Mouse (Mus musculus) ES-Bruce4 (cell line): Measurements from ENCODE around the gene Als2. TPM values are rescaled to one million over a fixed set of nuclear protein-coding genes. Genes with fewer than 3 reads are reported as not detected.

Experiments
- H3K27ac ChIP-seq: 2 replicates; pipeline ENCODE4 v1.5.1; 2012; ENCODE audit warnings: low read length, inconsistent platforms; ENCODE audit not compliant: insufficient read depth
- H3K27me3 ChIP-seq: 2 replicates; pipeline ENCODE4 v1.6.1; 2012; ENCODE audit warnings: mild to moderate bottlenecking, low read length, inconsistent platforms; ENCODE audit not compliant: control insufficient read depth, poor library complexity, insufficient read depth, severe bottlenecking
- H3K36me3 ChIP-seq: 2 replicates; pipeline ENCODE4 v1.6.1; 2012; ENCODE audit warnings: inconsistent platforms, mild to moderate bottlenecking, low read length, moderate library complexity; ENCODE audit not compliant: control insufficient read depth, poor library complexity, insufficient read depth, severe bottlenecking
- H3K4me1 ChIP-seq: one replicate; pipeline ENCODE4 v1.8.1; 2011; ENCODE audit warnings: low read length; ENCODE audit not compliant: control insufficient read depth, insufficient read depth
- H3K4me3 ChIP-seq: 2 replicates; pipeline ENCODE4 v1.5.1; 2011; ENCODE audit warnings: low read depth, mild to moderate bottlenecking, low read length
- H3K9ac ChIP-seq: 2 replicates; pipeline ENCODE4 v1.6.1; 2012; ENCODE audit warnings: low read depth, mild to moderate bottlenecking, inconsistent platforms; ENCODE audit not compliant: poor library complexity, severe bottlenecking
- H3K9me3 ChIP-seq: replicated peaks from 2 replicates; pipeline ENCODE4 v1.6.1; 2012; ENCODE audit warnings: mild to moderate bottlenecking, low read length, inconsistent platforms; ENCODE audit not compliant: control insufficient read depth, poor library complexity, insufficient read depth, severe bottlenecking
- CTCF ChIP-seq: IDR thresholded peaks from one replicate; pipeline ENCODE4 v1.8.1; 2011; ENCODE audit warnings: low read depth, low read length
- EP300 ChIP-seq: IDR thresholded peaks from 2 replicates; pipeline ENCODE4 v1.6.1; 2011; ENCODE audit warnings: low read depth, low read length; ENCODE audit not compliant: insufficient read depth
- POLR2A ChIP-seq: IDR thresholded peaks from one replicate; pipeline ENCODE4 v1.8.1; 2011; ENCODE audit warnings: low read length; ENCODE audit not compliant: insufficient read depth
- polyA plus RNA-seq: library from polyadenylated mRNA; stranded (reverse); fragments of >200 nt; gene quantifications from 2 replicates; pipeline ENCODE4 v1.2.4, GENCODE M21; 2011; ENCODE audit warnings: low read depth; ENCODE audit not compliant: missing spikeins, insufficient read depth, insufficient read length

Als2 gene
- polyA plus RNA-seq, 1 experiment, result 28.2 TPM

DNA sequence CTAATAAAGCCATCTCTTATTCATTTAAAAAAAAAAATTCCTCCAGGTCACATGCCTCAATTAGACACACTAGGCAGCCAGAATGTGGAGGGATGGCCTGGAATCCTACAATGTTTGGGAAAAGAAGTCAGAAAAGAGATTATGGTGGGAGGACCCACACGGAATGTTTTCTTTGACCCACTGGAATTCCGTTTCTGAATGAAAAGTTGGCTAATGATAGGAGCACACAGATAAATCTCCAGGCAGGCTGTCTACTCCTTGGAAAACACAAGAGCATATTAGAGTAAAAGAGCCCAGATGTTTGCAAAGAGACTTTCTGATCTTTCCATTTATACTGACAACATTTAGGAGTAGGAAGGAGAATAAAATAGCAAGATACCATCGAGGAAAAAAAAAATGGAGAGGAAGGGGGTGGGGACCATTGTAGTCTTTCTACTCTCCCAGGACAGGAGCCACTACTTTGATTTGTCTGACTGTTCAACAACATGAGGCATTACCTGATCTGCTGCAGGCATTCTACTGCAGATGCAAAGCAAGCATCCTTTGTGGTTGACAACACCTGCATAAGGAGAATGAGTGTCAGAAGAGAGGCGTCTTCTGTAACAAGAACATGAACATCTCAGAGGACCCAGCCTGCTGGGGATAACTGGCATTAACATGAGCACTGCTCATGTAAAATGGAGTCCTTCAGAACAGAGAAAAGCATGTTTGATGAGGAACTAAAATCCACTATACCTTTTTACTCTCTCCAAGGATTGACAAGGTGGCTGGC, 69.2 kb downstream of the Als2 start:
- Histone ChIP-seq H3K27ac (no peak overlapping the region), H3K27me3 (no peaks in the 10 kb centered on the region), H3K4me1 (peaks cover 2% of the 10 kb centered on the region), H3K4me3 (no peak overlapping the region), H3K9ac (no peak overlapping the region), H3K36me3 (peaks cover 12% of the 10 kb centered on the region), H3K9me3 (no peaks in the 10 kb centered on the region)
- TF ChIP-seq CTCF (no peak), EP300 (no peak), POLR2A (no peak)

DNA sequence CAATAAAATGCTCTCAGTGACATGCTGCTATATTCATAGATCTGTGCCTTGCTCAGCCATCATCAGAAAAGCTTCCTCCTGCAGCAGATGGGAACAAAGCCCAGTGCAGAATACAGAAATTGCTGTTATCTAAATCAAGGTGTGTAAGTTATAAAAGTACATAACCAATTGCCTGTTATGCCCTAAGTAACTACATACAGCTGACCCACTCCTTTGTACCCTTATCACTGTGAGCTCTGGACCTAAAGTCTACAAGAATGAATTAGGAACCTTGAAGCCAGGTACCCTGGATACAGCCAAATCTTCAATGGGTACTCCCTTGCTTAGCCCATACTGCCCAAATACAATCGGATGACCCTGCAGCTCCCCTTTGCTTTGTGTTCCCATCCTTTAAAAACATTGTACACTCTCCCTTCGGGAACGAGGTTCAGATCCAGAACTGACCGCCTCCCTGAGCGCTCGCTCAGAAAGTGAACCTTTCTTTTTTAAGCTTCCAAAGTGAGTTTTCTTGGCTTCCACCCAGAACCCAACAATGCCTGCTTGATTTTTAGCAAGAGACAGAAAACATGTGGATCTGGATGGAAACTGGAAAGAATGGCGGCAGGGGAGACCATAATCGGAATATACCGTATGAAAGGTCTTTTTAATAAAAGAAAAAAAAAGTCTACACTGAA, 70.7 kb downstream of the Als2 start:
- Histone ChIP-seq H3K9ac (no peak overlapping the region), H3K9me3 (no peaks in the 10 kb centered on the region), H3K4me3 (no peak overlapping the region), H3K4me1 (peaks cover 4% of the 10 kb centered on the region), H3K36me3 (peaks cover 12% of the 10 kb centered on the region), H3K27me3 (no peaks in the 10 kb centered on the region), H3K27ac (no peak overlapping the region)
- no peak for TF ChIP-seq POLR2A
- TF ChIP-seq EP300, result no peak
- TF ChIP-seq CTCF, result no peak

DNA sequence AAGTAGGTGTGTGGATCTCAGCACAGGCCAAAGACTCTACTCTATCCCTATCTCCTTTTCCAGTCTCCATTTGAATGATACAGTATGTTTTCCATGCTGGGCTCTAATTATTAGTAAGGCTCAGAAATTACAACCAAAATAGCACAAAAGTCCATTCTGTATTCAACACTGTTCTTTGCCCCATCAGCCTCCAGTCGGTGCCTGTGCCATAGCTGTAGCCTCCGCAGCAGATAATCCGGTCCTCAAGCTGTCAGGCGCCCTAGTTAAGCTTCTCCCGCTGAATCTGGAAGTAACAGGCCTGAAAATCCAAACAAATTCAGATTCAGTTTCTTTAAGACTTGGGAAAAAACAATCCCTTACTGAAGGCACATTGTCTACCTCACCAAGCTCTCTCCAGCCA, 73.1 kb downstream of the Als2 start:
- no peaks in the 10 kb centered on the region for H3K27me3 ChIP-seq
- H3K4me1 ChIP-seq, result peaks cover 4% of the 10 kb centered on the region
- H3K36me3 ChIP-seq, result peaks cover 8% of the 10 kb centered on the region
- no peak overlapping the region for H3K27ac ChIP-seq
- H3K9ac ChIP-seq, result no peak overlapping the region
- no peak overlapping the region for H3K4me3 ChIP-seq
- no peak for TF ChIP-seq EP300
- TF ChIP-seq CTCF, result no peak
- TF ChIP-seq POLR2A, result no peak
- H3K9me3 ChIP-seq, result no peaks in the 10 kb centered on the region

DNA sequence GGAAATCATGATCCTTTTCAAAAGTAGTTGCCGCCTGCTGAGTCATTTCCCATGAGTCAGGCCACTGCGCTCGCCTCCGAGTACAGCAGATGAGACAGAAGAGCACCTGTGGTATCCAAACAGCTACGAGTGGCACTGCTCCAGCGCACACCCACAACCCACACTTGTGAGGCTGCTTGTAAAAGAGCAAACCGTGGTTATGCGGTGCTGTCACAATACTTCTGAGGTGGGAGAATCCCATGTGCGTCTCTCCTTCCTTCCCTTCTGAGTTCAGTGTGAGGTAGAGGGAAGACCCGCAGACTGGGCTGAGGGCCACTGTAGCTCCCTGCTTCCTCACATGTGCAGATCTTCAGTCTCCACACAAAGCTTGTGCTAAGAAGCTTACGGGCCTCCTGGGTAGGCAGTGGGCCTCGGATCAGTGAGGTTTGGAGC, 74.0 kb downstream of the Als2 start, which contains the start of gene Mpp4:
Mpp4 (minus strand) TSS at position 360 of the 432 bp plus-strand sequence.
- H3K9me3 ChIP-seq, result no peaks in the 10 kb centered on the region
- no peak within 1 kb of the TSS for H3K9ac ChIP-seq
- peaks cover 7% of the 10 kb centered on the region for H3K36me3 ChIP-seq
- TF ChIP-seq POLR2A (no peak), CTCF (no peak), EP300 (no peak)
- no peaks in the 10 kb centered on the region for H3K27me3 ChIP-seq
- H3K4me3 ChIP-seq, result peak within 1 kb of the TSS; percentile 15
- H3K27ac ChIP-seq, result no peak within 1 kb of the TSS
- peaks cover 4% of the 10 kb centered on the region for H3K4me1 ChIP-seq

DNA sequence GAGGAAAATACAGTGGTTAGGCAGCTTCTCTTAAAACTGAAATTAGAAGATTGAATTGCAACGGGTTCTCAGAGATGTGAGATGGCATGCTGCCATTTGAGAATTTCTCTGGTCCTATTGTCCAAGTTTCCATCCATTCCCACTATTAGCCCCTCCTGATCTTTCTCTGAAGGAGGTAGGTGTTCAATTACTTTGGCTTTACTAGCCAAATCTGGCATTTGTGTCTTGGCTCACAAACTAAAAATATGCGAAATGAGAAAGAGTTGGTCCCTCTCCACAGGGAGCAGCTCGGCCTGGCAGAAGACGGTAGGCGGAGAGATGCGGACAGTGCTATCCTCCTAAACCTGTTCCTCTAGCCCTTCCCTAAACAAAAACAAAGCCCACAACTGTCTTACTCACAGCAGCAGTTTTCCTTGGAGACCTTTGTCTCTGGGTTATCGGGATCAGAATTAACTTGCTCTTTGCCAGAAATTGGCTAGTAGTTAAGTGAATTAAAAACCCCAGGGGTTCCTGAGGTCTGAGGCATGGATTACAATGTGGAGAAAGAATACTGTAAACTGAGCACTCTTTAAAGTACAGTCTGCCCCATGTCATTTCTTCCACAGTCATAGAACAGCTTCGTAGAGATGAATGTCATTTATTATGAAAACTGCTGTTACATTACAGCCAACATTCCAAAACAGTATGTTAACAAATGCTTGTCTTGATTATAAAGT, 74.6 kb downstream of the Als2 start:
- Histone ChIP-seq H3K4me1 (peaks cover 4% of the 10 kb centered on the region), H3K9me3 (no peaks in the 10 kb centered on the region), H3K27me3 (no peaks in the 10 kb centered on the region), H3K36me3 (peaks cover 5% of the 10 kb centered on the region), H3K4me3 (no peak overlapping the region), H3K9ac (no peak overlapping the region), H3K27ac (no peak overlapping the region)
- no peak for TF ChIP-seq EP300
- no peak for TF ChIP-seq POLR2A
- no peak for TF ChIP-seq CTCF

DNA sequence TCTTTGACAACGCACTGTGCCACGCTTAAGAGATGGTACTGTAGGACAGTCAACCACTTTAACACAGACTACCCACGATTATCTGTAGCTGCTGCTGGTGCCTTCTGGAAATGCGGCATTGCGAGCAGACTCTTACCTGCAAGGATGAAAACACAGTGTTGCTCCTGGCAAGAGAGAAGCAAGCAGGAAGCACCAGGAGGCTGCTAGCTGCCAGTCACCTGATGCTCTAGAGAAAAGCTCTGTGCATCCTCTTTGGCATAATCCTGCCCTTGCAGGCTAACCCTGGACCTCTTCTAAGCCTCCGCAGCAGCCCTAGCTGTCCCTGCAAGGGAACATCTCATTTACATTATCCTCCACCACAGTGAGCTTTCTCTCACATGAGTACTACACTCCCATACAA, 75.6 kb downstream of the Als2 start:
- no peaks in the 10 kb centered on the region for H3K9me3 ChIP-seq
- no peak overlapping the region for H3K4me3 ChIP-seq
- no peak overlapping the region for H3K9ac ChIP-seq
- no peaks in the 10 kb centered on the region for H3K36me3 ChIP-seq
- H3K4me1 ChIP-seq, result peaks cover 4% of the 10 kb centered on the region
- TF ChIP-seq CTCF (no peak), EP300 (no peak), POLR2A (no peak)
- H3K27ac ChIP-seq, result no peak overlapping the region
- no peaks in the 10 kb centered on the region for H3K27me3 ChIP-seq
